16 mouse cellular contexts compared by ENCODE assay signal in the genomic region with DNA sequence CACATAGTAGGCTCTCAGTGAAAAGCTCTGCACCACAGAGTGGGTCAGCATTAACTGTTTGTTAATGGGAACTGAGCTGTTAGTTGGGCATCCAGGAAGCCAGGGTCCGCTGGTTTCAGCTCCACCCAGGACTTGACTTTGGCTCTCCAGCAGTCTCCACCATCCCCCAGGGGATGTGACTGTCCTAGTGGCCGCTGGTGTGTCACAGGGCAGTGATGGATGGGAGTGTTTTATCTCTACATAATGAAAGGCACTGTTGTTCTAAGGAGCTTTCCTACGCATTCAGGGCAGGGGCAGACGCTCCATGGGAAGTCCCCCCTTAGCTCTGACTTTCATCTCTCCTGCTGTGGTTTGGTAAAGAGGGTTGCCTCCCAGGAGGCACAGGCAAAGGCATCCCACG.
DNase-seq lines count a peak whose midpoint lies in the region; ATAC-seq and TF ChIP-seq lines count a peak whose summit lies in the region.
"Had no signal": no experiment of that assay in that cellular context is flagged by ENCODE, and none has a peak within 500 bp of the region (broad histone marks: within the 10 kb centered on the region; RNA-seq: fewer than 3 reads in every experiment).

No protein-coding gene starts in this region.

- no peaks in the 10 kb centered on the region for H3K36me3 ChIP-seq in hindbrain, embryonic 11.5 days (ENCODE audit: control insufficient read depth, insufficient read depth, low read length)
- no peaks in the 10 kb centered on the region for H3K36me3 ChIP-seq in hindbrain, postnatal 0 days (ENCODE audit: insufficient read depth, low read length)
- no peaks in the 10 kb centered on the region for H3K36me3 ChIP-seq in hindbrain, embryonic 16.5 days (ENCODE audit: control insufficient read depth, insufficient read depth, low read length)
- no peaks in the 10 kb centered on the region for H3K36me3 ChIP-seq in midbrain, embryonic 15.5 days (replicated peaks)
- H3K36me3 ChIP-seq: forebrain, embryonic 10.5 days; heart, embryonic 12.5 days; liver, embryonic 12.5 days had no signal

- no peak overlapping the region for H3K4me3 ChIP-seq in hindbrain, embryonic 11.5 days (ENCODE audit: low read depth, low read length)
- no peak overlapping the region for H3K4me3 ChIP-seq in hindbrain, postnatal 0 days (ENCODE audit: low read length)
- H3K4me3 ChIP-seq in hindbrain, embryonic 16.5 days (ENCODE audit: low read length): no peak overlapping the region
- no peak overlapping the region for H3K4me3 ChIP-seq in midbrain, embryonic 15.5 days
- H3K4me3 ChIP-seq: forebrain, embryonic 10.5 days; heart, embryonic 12.5 days; liver, embryonic 12.5 days had no signal

- H3K27ac ChIP-seq in hindbrain, embryonic 11.5 days (ENCODE audit: low read depth, low read length): no peak overlapping the region
- H3K27ac ChIP-seq in hindbrain, postnatal 0 days: no peak overlapping the region
- H3K27ac ChIP-seq in hindbrain, embryonic 16.5 days (ENCODE audit: low read depth, low read length): no peak overlapping the region
- H3K27ac ChIP-seq in midbrain, embryonic 15.5 days: peak overlapping the region; percentile 66
- H3K27ac ChIP-seq: liver, embryonic 12.5 days had no signal

- TF ChIP-seq CTCF in hindbrain, postnatal 0 days (IDR thresholded peaks at IDR 0.05; ENCODE audit: low read depth): no peak

- H3K9me3 ChIP-seq in hindbrain, embryonic 11.5 days (ENCODE audit: control insufficient read depth, low read length): no peaks in the 10 kb centered on the region
- H3K9me3 ChIP-seq in hindbrain, postnatal 0 days (ENCODE audit: low read length): no peaks in the 10 kb centered on the region
- peaks cover 3% of the 10 kb centered on the region; the same call in 1 of the 2 replicates for H3K9me3 ChIP-seq in hindbrain, embryonic 16.5 days (ENCODE audit: control insufficient read depth, low read length)
- no peaks in the 10 kb centered on the region for H3K9me3 ChIP-seq in midbrain, embryonic 15.5 days
- H3K9me3 ChIP-seq: forebrain, embryonic 10.5 days; liver, embryonic 12.5 days had no signal

- 1% methylated on average over 5 of the region's 5 CpGs for WGBS in hindbrain, embryonic 11.5 days
- 20% methylated on average over 5 of the region's 5 CpGs for WGBS in hindbrain, postnatal 0 days
- 6% methylated on average over 5 of the region's 5 CpGs for WGBS in hindbrain, embryonic 16.5 days
- 7% methylated on average over 5 of the region's 5 CpGs for WGBS in midbrain, embryonic 15.5 days

- H3K9ac ChIP-seq in hindbrain, embryonic 11.5 days (ENCODE audit: low read depth, low read length): no peak overlapping the region
- no peak overlapping the region for H3K9ac ChIP-seq in hindbrain, postnatal 0 days (replicated peaks; ENCODE audit: low read length)
- H3K9ac ChIP-seq in hindbrain, embryonic 16.5 days (ENCODE audit: low read depth, low read length): no peak overlapping the region
- no peak overlapping the region for H3K9ac ChIP-seq in midbrain, embryonic 15.5 days
- H3K9ac ChIP-seq: heart, embryonic 12.5 days; liver, embryonic 12.5 days had no signal

- ATAC-seq in hindbrain, embryonic 11.5 days (ENCODE audit: low FRiP score): peak; percentile 72
- no peak for ATAC-seq in hindbrain, postnatal 0 days
- peak; percentile 44; the same call in 1 of the 2 replicates for ATAC-seq in hindbrain, embryonic 16.5 days
- no peak for ATAC-seq in midbrain, embryonic 15.5 days (replicated peaks)
- ATAC-seq: inflammation-experienced regulatory T-cells, adult 6 months; liver, embryonic 12.5 days had no signal

- H3K4me2 ChIP-seq in hindbrain, embryonic 11.5 days (replicated peaks; ENCODE audit: low read depth, low read length): no peak overlapping the region
- H3K4me2 ChIP-seq in hindbrain, postnatal 0 days (ENCODE audit: low read depth, low read length): no peak overlapping the region
- H3K4me2 ChIP-seq in hindbrain, embryonic 16.5 days (ENCODE audit: low read length): no peak overlapping the region
- H3K4me2 ChIP-seq in midbrain, embryonic 15.5 days: no peak overlapping the region
- H3K4me2 ChIP-seq: heart, embryonic 12.5 days; liver, embryonic 12.5 days had no signal

- H3K27me3 ChIP-seq in hindbrain, embryonic 11.5 days (ENCODE audit: control insufficient read depth, insufficient read depth, low read length): no peaks in the 10 kb centered on the region; the same call in 1 of the 2 replicates
- H3K27me3 ChIP-seq in hindbrain, postnatal 0 days (ENCODE audit: insufficient read depth, low read length): no peaks in the 10 kb centered on the region
- no peaks in the 10 kb centered on the region; the same call in 1 of the 2 replicates for H3K27me3 ChIP-seq in hindbrain, embryonic 16.5 days (replicated peaks; ENCODE audit: control insufficient read depth, insufficient read depth, low read length)
- no peaks in the 10 kb centered on the region for H3K27me3 ChIP-seq in midbrain, embryonic 15.5 days (replicated peaks)

- peak; percentile 63 for DNase-seq in hindbrain, embryonic 11.5 days (ENCODE audit: low spot score)
- no peak for DNase-seq in hindbrain, postnatal 0 days (ENCODE audit: low spot score)
- DNase-seq in embryo, embryonic 10 days (ENCODE audit: low spot score): peak; percentile 63
- DNase-seq in spleen, postnatal 10 days (ENCODE audit: low spot score in 2 of 2): no peak
- no peak for DNase-seq in adrenal gland, postnatal 10 days
- DNase-seq: cerebellum, adult 9-11 months; heart, postnatal 14 days; kidney, adult 8-10 months; lung, adult 2 months; thymus, postnatal 25 days had no signal

- H3K4me1 ChIP-seq in hindbrain, embryonic 11.5 days (replicated peaks; ENCODE audit: control insufficient read depth, insufficient read depth, low read length): 0 out of 2 replicates have a peak, but pooled peaks cover 11% of the 10 kb centered on the region
- no peaks in the 10 kb centered on the region for H3K4me1 ChIP-seq in hindbrain, postnatal 0 days (ENCODE audit: insufficient read depth, low read length)
- peaks cover 13% of the 10 kb centered on the region for H3K4me1 ChIP-seq in hindbrain, embryonic 16.5 days (ENCODE audit: control insufficient read depth, insufficient read depth, low read depth, low read length)
- H3K4me1 ChIP-seq in midbrain, embryonic 15.5 days: peaks cover 34% of the 10 kb centered on the region
- H3K4me1 ChIP-seq: liver, embryonic 12.5 days had no signal

Comparison
In these comparisons a context has a peak if more than half of its experiments do, and no peak if none do; other contexts are left out.
1. ATAC-seq: peak in hindbrain, embryonic 11.5 days (single experiment) and hindbrain, embryonic 16.5 days (single experiment); none in hindbrain, postnatal 0 days (single experiment) and midbrain, embryonic 15.5 days (single experiment).
2. DNase-seq: peak in hindbrain, embryonic 11.5 days (single experiment) and embryo, embryonic 10 days (single experiment); none in hindbrain, postnatal 0 days (single experiment), spleen, postnatal 10 days (0 of 2) and adrenal gland, postnatal 10 days (single experiment).